Mouse (Mus musculus): ENCODE results near the gene Cks1b.

Cks1b gene

DNA sequence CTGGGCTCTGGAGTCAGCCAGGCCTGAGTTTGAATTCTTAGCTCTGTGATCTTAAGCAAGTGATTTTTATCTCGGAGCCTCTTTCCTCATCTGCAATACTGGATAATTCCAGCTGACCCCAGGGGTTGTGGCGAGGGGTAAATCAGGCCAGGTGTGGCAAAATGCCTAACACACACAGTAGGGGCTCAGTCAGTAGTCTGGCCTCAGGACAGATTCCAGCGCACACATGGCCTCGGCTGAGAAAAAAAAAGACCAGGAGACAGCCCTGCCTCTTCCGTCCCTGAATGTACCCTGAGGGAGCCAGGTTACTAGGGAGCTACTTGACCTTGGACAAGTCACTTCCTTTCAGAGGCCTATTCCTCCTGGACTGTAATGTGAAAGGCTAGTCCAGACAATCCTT lies 35.2 kb downstream of the Cks1b start:
- DNase-seq (ENCODE audit: low spot score in 2 of 2), result no peak

- DNase-seq (ENCODE audit: low spot score in 2 of 2), result no peak
Observed at GRCm38 (mm10) chr3:89382033-89382882, 35.9 kb downstream of the Cks1b start.

GRCm38 (mm10) chr3:89381233-89381632 lies 37.0 kb downstream of the Cks1b start:
- no peak for DNase-seq (ENCODE audit: low spot score in 2 of 2)

- no peak for DNase-seq (ENCODE audit: low spot score in 2 of 2)
Observed at GRCm38 (mm10) chr3:89380711-89381110, 37.5 kb downstream of the Cks1b start.

- DNase-seq (ENCODE audit: low spot score in 2 of 2), result no peak
Observed at GRCm38 (mm10) chr3:89380291-89380690, 37.9 kb downstream of the Cks1b start.

GRCm38 (mm10) chr3:89379388-89380131 lies 38.6 kb downstream of the Cks1b start:
- no peak for DNase-seq (ENCODE audit: low spot score in 2 of 2)

DNA sequence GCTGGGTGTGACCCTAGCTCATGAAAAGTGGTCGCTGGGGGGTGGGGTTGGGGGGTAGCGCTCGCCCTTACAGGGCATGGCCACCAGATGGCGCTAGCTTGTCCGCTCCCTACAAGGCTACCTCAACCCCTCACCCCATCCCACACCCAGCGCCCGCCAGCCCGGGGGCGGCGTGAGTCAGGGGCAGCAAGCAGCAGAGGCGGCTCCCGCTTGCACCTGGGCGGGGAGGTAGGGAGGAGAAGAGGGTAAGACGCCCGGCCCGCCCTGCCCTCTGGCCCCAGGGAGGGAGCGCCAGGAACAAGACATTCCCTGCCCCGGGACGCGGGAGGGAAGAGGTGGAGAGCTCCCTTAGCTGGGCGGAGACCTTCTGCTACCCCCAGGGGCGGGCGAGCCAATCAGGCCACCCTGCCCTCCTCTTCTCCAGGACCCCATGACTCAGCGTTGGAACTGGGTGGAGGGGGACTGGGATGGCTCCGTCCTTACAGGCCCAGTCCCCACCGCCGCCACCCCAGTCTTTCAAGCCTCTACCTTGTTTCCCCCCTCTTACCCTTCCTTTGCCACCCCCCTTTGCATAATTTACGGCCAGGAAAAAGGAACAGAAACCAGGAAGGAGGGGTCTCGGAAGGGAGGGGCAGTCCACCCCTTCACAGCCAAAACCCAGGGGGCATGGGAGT lies 39.7 kb downstream of the Cks1b start:
- peak; percentile 57 to 81 for DNase-seq (ENCODE audit: low spot score in 2 of 2)

DNA sequence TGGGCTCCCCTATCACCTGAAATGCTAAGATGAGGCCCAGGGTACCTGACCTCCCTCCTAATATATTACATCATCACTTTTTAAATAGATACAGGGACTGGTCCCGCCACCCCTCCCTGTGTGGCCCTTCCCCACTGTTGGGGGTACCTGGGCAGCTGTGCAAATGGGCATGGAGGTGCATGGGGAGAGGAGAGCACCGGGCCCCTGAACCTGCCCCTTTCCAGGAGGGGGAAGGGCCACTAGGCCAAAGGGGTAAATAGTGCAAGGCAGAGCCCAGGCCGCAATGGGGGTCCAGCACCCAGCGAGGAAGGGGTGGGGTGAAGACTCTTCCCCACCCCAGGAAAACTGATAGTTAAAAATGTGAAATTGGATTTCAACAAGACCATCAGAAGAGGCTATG lies 40.4 kb downstream of the Cks1b start:
- DNase-seq (ENCODE audit: low spot score in 2 of 2), result no peak

DNA sequence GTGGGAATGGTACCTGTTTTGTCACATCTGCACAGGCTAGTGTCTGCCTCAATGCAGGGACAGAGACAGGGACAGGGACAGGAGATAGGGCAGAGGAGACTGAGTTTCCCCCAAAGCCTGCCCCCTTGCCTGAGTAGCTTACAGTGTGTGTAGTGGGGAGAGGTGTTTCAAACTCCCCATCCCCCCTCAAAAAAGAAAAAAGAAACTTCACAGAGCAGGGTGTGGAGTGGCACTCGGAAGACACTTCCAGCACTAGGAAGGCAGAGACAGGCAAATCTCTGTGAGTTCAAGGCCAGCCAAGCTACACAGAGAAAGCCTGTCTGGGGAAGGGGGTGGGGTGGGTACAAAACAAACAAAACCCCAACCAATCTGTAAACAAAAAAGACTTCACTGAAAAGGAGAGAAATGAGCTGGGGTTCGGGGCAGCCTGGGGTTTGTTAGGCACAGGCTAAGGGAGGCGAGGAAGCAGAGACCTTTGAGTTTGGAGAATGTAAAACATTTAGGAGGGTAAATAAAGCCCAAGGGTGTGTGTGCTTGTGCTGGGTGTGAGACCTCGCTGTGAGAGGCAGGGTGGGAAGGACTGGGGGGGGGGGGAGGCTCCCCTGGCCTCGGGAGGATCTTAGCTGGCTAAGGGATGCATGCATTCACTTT lies 44.5 kb downstream of the Cks1b start:
- DNase-seq (ENCODE audit: low spot score in 2 of 2), result no peak

GRCm38 (mm10) chr3:89367338-89367737 lies 50.8 kb downstream of the Cks1b start:
- DNase-seq (ENCODE audit: low spot score in 2 of 2), result no peak

GRCm38 (mm10) chr3:89365486-89366414 lies 52.4 kb downstream of the Cks1b start:
- DNase-seq (ENCODE audit: low spot score in 2 of 2), result no peak

All from cerebellum, postnatal 4 days (tissue).